Mouse (Mus musculus): ENCODE measurements around the gene Cd247.

DNA sequence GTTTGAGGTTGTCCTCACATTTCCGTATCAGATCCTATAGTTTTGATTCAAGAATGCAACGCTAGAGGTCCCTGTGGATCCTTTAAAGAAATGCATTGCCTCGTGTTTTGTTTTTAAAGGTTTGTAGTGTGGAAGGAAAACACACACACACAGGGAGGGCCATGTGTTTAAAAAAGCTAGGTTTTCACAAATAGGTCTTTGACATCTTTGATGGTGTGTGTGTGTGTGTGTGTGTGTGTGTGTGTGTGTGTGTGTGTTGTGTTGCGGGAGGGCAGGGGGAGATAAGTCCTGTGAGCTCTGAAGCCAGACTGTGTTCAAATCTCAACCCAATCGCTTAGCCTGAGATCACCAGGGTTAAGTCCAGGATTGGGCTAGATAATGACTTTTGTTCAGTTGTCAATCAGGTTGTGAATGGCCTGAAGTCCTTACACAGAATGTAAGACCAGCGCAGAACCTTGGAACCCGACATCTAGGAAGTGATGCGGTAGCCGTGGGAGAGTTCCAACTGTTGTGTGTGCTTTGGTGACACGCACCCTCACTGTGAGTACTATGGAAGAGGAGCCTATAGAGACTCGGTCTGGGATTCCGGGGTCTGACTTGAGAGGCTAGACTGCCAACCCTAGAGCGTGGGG is 8.4 kb upstream of the Cd247 start:
- 0 out of 2 replicates have a peak, but pooled peaks have one; percentile 6 for TF ChIP-seq CTCF (IDR thresholded peaks at IDR 0.05; ENCODE audit: extremely low read depth, insufficient read depth, low read length)
- no peak for TF ChIP-seq POLR2A (IDR thresholded peaks at IDR 0.05; ENCODE audit: extremely low read depth, insufficient read depth, low read length)

Measured in cortical plate, adult 2 months (tissue).